Mouse (Mus musculus) cerebellum, adult 9-10 months (tissue): ENCODE results near the gene Trf.
A peak's percentile ranks its signal among the peaks of the same experiment; 100 is the strongest.

Experiments used
- DNase-seq: peaks from one replicate; pipeline ENCODE4 v3.0.0; 2022

Gene Trf

GRCm38 (mm10) chr9:103230151-103230951 lies at the start of gene Trf, which contains the start of gene Gm20425:
TSS of gene Trf (minus strand) at chr9:103230444.
TSS of gene Gm20425 (minus strand) at chr9:103230307.
- peak; percentile 38 for DNase-seq

GRCm38 (mm10) chr9:103276876-103277275 lies 46.6 kb upstream of the Trf start:
- DNase-seq: no peak

- no peak for DNase-seq
These were observed 45.4 kb upstream of the Trf start for GRCm38 (mm10) chr9:103275676-103276075.

GRCm38 (mm10) chr9:103274819-103275218 lies 44.6 kb upstream of the Trf start:
- DNase-seq: no peak

GRCm38 (mm10) chr9:103271104-103271503 lies 40.9 kb upstream of the Trf start:
- no peak for DNase-seq

- DNase-seq: no peak
These were observed 35.5 kb upstream of the Trf start for GRCm38 (mm10) chr9:103265778-103266177.

GRCm38 (mm10) chr9:103252906-103253305 lies 22.7 kb upstream of the Trf start:
- no peak for DNase-seq

- DNase-seq: no peak
These were observed 18.4 kb upstream of the Trf start for GRCm38 (mm10) chr9:103248618-103249017.

GRCm38 (mm10) chr9:103246526-103247168 lies 16.4 kb upstream of the Trf start:
- no peak for DNase-seq

- DNase-seq: no peak
These were observed 13.4 kb upstream of the Trf start for GRCm38 (mm10) chr9:103243640-103244039.

- no peak for DNase-seq
These were observed 11.0 kb upstream of the Trf start for GRCm38 (mm10) chr9:103241206-103241605.

GRCm38 (mm10) chr9:103239471-103239870 lies 9.2 kb upstream of the Trf start:
- DNase-seq: no peak

- no peak for DNase-seq
These were observed 4.4 kb upstream of the Trf start for GRCm38 (mm10) chr9:103234565-103235165.

GRCm38 (mm10) chr9:103234059-103234458 lies 3.8 kb upstream of the Trf start:
- DNase-seq: no peak

GRCm38 (mm10) chr9:103233006-103233395 lies 2.8 kb upstream of the Trf start:
- no peak for DNase-seq

GRCm38 (mm10) chr9:103232232-103233005 lies 2.2 kb upstream of the Trf start:
- no peak for DNase-seq

GRCm38 (mm10) chr9:103229037-103229867 lies 992 bp downstream of the Trf start:
- no peak for DNase-seq

- no peak for DNase-seq
These were observed 1.8 kb downstream of the Trf start for GRCm38 (mm10) chr9:103228370-103229003.

GRCm38 (mm10) chr9:103227760-103228159 lies 2.5 kb downstream of the Trf start:
- no peak for DNase-seq

- no peak for DNase-seq
These were observed 3.4 kb downstream of the Trf start for GRCm38 (mm10) chr9:103226806-103227205.

GRCm38 (mm10) chr9:103225464-103225863 lies 4.8 kb downstream of the Trf start:
- DNase-seq: no peak

GRCm38 (mm10) chr9:103224721-103225120 lies 5.5 kb downstream of the Trf start:
- DNase-seq: no peak
